Mouse (Mus musculus) kidney, postnatal 0 days (tissue): Measurements from ENCODE around the gene Il12rb2. TPM values are rescaled to one million over a fixed set of nuclear protein-coding genes. Genes with fewer than 3 reads are reported as not detected.

Experiments used
- ATAC-seq: fragments of 200-750 bp; cut with Nextera tagmentation; replicated peaks from 2 replicates; pipeline ENCODE4 v1.8.0; 2017; ENCODE audit warnings: low read depth, moderate number of reproducible peaks, moderate TSS enrichment, moderate library complexity; ENCODE audit not compliant: low FRiP score
- DNase-seq: peaks from one replicate; pipeline ENCODE4 v3.0.0-alpha.2; 2016; ENCODE audit warnings: low spot score
- H3K27ac ChIP-seq: fragments of 300-500 bp; sonication (generic); 2 replicates; pipeline ENCODE4 v1.5.1; 2014; ENCODE audit warnings: mild to moderate bottlenecking
- H3K27me3 ChIP-seq: fragments of 300-500 bp; sonication (generic); 2 replicates; pipeline ENCODE4 v1.6.1; 2014; ENCODE audit warnings: low read length, mixed read lengths; ENCODE audit not compliant: insufficient read depth
- H3K36me3 ChIP-seq: fragments of 300-500 bp; sonication (generic); 2 replicates; pipeline ENCODE4 v1.6.1; 2014; ENCODE audit warnings: low read length, mixed read lengths; ENCODE audit not compliant: insufficient read depth
- H3K4me1 ChIP-seq: fragments of 300-500 bp; sonication (generic); replicated peaks from 2 replicates; pipeline ENCODE4 v1.6.1; 2014; ENCODE audit warnings: antibody characterized with exemption, low read length, mixed read lengths; ENCODE audit not compliant: insufficient read depth
- H3K4me2 ChIP-seq: fragments of 300-500 bp; sonication (generic); 2 replicates; pipeline ENCODE4 v1.6.1; 2014; ENCODE audit warnings: mild to moderate bottlenecking, low read length, moderate library complexity, mixed read lengths
- H3K4me3 ChIP-seq: fragments of 300-500 bp; sonication (generic); replicated peaks from 2 replicates; pipeline ENCODE4 v1.5.1; 2014; ENCODE audit warnings: low read depth, low read length
- H3K9ac ChIP-seq: fragments of 300-500 bp; sonication (generic); 2 replicates; pipeline ENCODE4 v1.6.1; 2014; ENCODE audit warnings: low read depth, low read length
- H3K9me3 ChIP-seq: fragments of 300-500 bp; sonication (generic); replicated peaks from 2 replicates; pipeline ENCODE4 v1.6.1; 2016; ENCODE audit warnings: low read length, inconsistent platforms, mixed read lengths
- CTCF ChIP-seq: IDR thresholded peaks from 2 replicates; pipeline ENCODE4 v1.5.1; 2016; ENCODE audit warnings: antibody characterized with exemption, low read depth, mild to moderate bottlenecking, moderate library complexity
- WGBS: fragments of 180-500 bp; shearing (Covaris S2); extraction: QIAGEN DNeasy Blood & Tissue Kit; methylation state at CpG from one replicate; pipeline ENCODE4 v1.1.7; 2014; 5-methylcytosine and 5-hydroxymethylcytosine counted together
- polyA plus RNA-seq: library from polyadenylated mRNA; unstranded; fragments of >200 nt; fragmentation: Nextera tagmentation; extraction: Ambion mirVana; gene quantifications from 2 replicates; pipeline ENCODE4 v1.2.1, GENCODE M21; 2015

Il12rb2 gene
- polyA plus RNA-seq, 1 experiment from 2014 or later: not detected

DNA sequence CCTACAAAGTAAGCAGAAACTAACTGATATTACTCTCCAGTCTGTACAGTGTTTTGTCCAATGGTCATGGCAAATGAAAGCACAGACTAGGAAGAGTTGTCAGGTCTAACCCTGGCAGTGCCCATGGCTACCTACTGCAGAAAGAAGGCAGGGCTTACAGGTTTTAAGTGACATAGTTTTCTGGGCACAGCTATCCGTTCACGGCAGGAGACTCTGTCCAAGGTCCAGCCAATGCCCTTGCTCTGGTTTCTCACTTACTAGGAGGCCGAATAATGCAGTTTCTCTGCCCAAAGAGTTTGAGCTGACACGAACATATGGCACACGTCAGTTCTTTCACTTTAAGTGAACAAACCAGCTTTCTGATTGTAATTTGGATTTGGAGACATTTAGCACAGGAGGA lies 58.9 kb downstream of the Il12rb2 start:
- H3K27ac ChIP-seq: no peak overlapping the region
- H3K4me3 ChIP-seq: no peak overlapping the region
- H3K4me1 ChIP-seq: no peaks in the 10 kb centered on the region
- no peak overlapping the region for H3K9ac ChIP-seq
- ATAC-seq (no peak), DNase-seq (no peak)
- TF ChIP-seq CTCF: no peak
- H3K36me3 ChIP-seq: no peaks in the 10 kb centered on the region
- no peaks in the 10 kb centered on the region for H3K9me3 ChIP-seq
- 53% methylated on average over 5 of the region's 5 CpGs for WGBS
- H3K27me3 ChIP-seq: no peaks in the 10 kb centered on the region
- H3K4me2 ChIP-seq: no peak overlapping the region

DNA sequence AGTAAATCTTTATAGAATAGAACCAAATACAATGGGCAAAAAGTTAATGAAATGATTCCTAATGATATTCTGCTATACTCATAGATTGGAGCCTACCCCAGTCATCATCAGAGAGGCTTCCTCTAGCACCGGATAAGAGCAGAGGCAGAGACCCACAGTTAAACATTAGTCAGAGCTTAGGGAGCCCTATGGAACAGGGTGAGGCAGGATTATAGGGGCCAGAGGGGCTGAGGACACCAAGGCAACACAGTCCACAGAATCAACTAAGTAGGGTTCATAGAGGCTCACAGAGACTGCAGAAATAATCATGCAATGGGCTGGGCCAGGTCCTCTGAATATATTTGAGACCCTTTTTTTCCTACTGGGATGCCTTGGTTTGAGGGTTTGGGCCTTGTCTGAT lies 61.3 kb downstream of the Il12rb2 start:
- WGBS: 63% methylated on average over 1 of the region's 1 CpGs

GRCm38 (mm10) chr6:67309752-67310151 lies 66.2 kb downstream of the Il12rb2 start:
- 86% methylated on average over 3 of the region's 3 CpGs for WGBS
- no peaks in the 10 kb centered on the region for H3K4me1 ChIP-seq
- no peak for ATAC-seq
- no peak overlapping the region for H3K27ac ChIP-seq
- no peaks in the 10 kb centered on the region for H3K9me3 ChIP-seq
- no peak overlapping the region for H3K9ac ChIP-seq
- no peaks in the 10 kb centered on the region for H3K27me3 ChIP-seq
- no peaks in the 10 kb centered on the region for H3K36me3 ChIP-seq
- no peak for DNase-seq
- no peak overlapping the region for H3K4me3 ChIP-seq
- no peak for TF ChIP-seq CTCF
- H3K4me2 ChIP-seq: no peak overlapping the region

More for the DNA sequence above, 61.3 kb downstream of the Il12rb2 start:
- H3K27me3 ChIP-seq: no peaks in the 10 kb centered on the region
- H3K4me1 ChIP-seq: no peaks in the 10 kb centered on the region
- no peaks in the 10 kb centered on the region for H3K9me3 ChIP-seq
- H3K4me2 ChIP-seq: no peak overlapping the region
- no peak for TF ChIP-seq CTCF
- ATAC-seq (no peak), DNase-seq (no peak)
- no peaks in the 10 kb centered on the region for H3K36me3 ChIP-seq
- no peak overlapping the region for H3K4me3 ChIP-seq
- no peak overlapping the region for H3K9ac ChIP-seq
- no peak overlapping the region for H3K27ac ChIP-seq

DNA sequence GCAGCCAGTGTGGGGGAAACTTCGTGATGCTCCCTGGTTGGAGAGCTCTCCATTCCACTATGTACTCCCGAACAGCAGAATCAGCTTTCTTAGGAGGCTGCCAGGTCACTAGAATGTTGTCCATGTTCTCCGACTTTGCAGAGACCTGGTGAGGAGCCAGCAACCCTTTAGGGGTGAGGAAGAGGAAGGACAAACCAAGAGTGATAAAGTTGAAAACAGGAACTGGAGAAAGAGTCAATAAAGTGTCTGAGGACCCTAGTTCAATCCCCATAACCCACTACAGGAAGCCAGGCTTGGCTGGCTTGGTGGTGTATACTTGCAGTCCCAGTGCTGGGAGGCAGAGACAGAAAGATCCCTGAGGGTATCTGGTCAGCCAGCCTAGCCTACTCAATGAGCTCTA lies 67.0 kb downstream of the Il12rb2 start:
- no peaks in the 10 kb centered on the region for H3K27me3 ChIP-seq
- no peak overlapping the region for H3K4me3 ChIP-seq
- no peak for DNase-seq
- no peak for ATAC-seq
- H3K9ac ChIP-seq: no peak overlapping the region
- H3K36me3 ChIP-seq: no peaks in the 10 kb centered on the region
- no peak overlapping the region for H3K27ac ChIP-seq
- no peak for TF ChIP-seq CTCF
- H3K4me2 ChIP-seq: no peak overlapping the region
- no peaks in the 10 kb centered on the region for H3K9me3 ChIP-seq
- 71% methylated on average over 3 of the region's 3 CpGs for WGBS
- no peaks in the 10 kb centered on the region for H3K4me1 ChIP-seq

DNA sequence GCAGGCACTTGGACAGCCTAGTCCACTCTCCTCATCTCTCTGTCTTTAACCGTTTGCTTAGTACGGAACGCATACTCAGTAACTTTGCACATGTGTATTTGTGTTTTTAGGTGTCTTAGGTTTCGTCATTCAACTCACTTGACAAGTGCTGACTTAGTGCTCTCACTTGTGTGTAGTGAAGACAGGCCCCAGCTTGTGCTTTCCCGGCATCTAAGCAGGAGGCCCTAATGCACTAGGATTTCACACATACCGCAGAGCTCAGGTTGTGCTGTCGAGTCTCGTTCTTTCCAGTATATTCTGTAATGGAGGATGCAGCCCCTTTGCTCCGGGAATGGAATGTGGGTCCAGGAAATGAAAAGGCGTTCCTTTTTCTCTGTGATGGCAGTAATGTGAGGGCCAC lies 72.8 kb downstream of the Il12rb2 start:
- no peak overlapping the region for H3K4me2 ChIP-seq
- ATAC-seq (no peak), DNase-seq (no peak)
- H3K9ac ChIP-seq: no peak overlapping the region
- H3K4me1 ChIP-seq: peaks cover 10% of the 10 kb centered on the region
- H3K36me3 ChIP-seq: no peaks in the 10 kb centered on the region
- H3K27me3 ChIP-seq: no peaks in the 10 kb centered on the region
- no peak overlapping the region for H3K27ac ChIP-seq
- WGBS: 76% methylated on average over 10 of the region's 10 CpGs
- TF ChIP-seq CTCF: no peak
- no peaks in the 10 kb centered on the region for H3K9me3 ChIP-seq
- H3K4me3 ChIP-seq: no peak overlapping the region

- DNase-seq: no peak
- Histone ChIP-seq H3K27me3 (no peaks in the 10 kb centered on the region), H3K27ac (no peak overlapping the region), H3K4me1 (peaks cover 10% of the 10 kb centered on the region), H3K9ac (no peak overlapping the region), H3K4me3 (no peak overlapping the region), H3K36me3 (no peaks in the 10 kb centered on the region), H3K4me2 (no peak overlapping the region), H3K9me3 (no peaks in the 10 kb centered on the region)
- no peak for ATAC-seq
- WGBS: 66% methylated on average over 4 of the region's 4 CpGs
- no peak for TF ChIP-seq CTCF
Measured at GRCm38 (mm10) chr6:67302471-67302870, 73.5 kb downstream of the Il12rb2 start.

DNA sequence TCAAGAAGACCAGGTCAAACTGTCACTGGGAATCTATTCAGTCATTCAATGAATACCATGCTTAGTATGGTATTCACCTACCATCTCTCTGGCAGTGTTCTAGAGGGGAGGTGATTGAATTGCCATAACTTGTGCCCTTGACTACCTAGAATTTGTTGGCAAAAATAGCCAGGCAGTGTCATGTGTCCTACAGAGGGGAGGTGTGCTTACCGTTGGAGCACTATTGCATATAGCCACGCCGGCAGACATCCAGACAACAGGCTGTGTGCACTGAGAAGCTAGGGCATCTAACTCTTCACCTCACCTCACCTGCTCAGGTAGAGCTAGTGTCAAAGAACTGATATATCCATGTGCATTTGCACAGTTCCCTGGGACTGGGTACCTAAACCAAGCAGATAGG lies 74.8 kb downstream of the Il12rb2 start:
- 80% methylated on average over 3 of the region's 3 CpGs for WGBS
- no peak for TF ChIP-seq CTCF
- Histone ChIP-seq H3K9me3 (no peaks in the 10 kb centered on the region), H3K4me3 (no peak overlapping the region), H3K27ac (no peak overlapping the region), H3K36me3 (no peaks in the 10 kb centered on the region), H3K4me1 (peaks cover 10% of the 10 kb centered on the region), H3K4me2 (no peak overlapping the region), H3K9ac (no peak overlapping the region), H3K27me3 (no peaks in the 10 kb centered on the region)
- DNase-seq (no peak), ATAC-seq (no peak)
